Mouse (Mus musculus): ENCODE data around the gene Sh3bgrl2. TPM values are rescaled to one million over a fixed set of nuclear protein-coding genes. Genes with fewer than 3 reads are reported as not detected.

Gene Sh3bgrl2
- polyA plus RNA-seq, 1 experiment from 2014 or later, result 17.3 TPM

DNA sequence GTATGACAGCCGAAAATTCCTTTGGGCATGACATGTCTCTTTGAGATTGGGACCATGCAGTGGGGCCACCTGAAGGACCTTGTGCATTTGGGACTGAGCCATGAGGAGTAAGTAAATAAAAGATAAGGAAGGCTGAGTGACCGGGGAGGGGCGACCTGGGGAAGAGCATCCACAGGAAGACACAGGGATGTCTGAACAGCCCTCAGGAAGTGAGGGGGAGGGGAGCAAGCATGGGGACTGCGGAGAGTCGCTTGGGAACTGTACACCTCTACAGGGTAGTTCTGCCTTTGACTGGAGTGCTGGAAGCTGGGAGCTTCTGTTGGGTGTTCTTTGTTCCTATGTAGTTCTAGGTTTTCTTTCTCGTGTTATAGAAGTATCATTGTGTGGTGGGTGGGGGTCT, 18.0 kb downstream of the Sh3bgrl2 start:
- H3K9ac ChIP-seq (replicated peaks; ENCODE audit: low read depth), result no peak overlapping the region
- no peak overlapping the region for H3K4me3 ChIP-seq (ENCODE audit: low read depth, low read length)
- H3K4me1 ChIP-seq (ENCODE audit: insufficient read depth, low read depth, low read length), result peaks cover 4% of the 10 kb centered on the region; the same call in 1 of the 2 replicates
- ATAC-seq, result peak; percentile 17; the same call in 1 of the 2 replicates
- no peaks in the 10 kb centered on the region for H3K9me3 ChIP-seq (ENCODE audit: low read length)
- H3K4me2 ChIP-seq (replicated peaks; ENCODE audit: low read depth, low read length), result no peak overlapping the region
- H3K27me3 ChIP-seq (replicated peaks; ENCODE audit: insufficient read depth, low read length), result no peaks in the 10 kb centered on the region
- H3K27ac ChIP-seq (ENCODE audit: low read length), result no peak overlapping the region
- 30% methylated on average over 6 of the region's 6 CpGs for WGBS
- peak; percentile 29 for DNase-seq (ENCODE audit: low spot score)
- H3K36me3 ChIP-seq (ENCODE audit: insufficient read depth, low read length), result no peaks in the 10 kb centered on the region
- no peak for TF ChIP-seq EP300 (IDR thresholded peaks at IDR 0.05)
- TF ChIP-seq CTCF (IDR thresholded peaks at IDR 0.05), result no peak

- no peak overlapping the region for H3K9ac ChIP-seq (replicated peaks; ENCODE audit: low read depth)
- TF ChIP-seq CTCF (IDR thresholded peaks at IDR 0.05) (no peak), EP300 (IDR thresholded peaks at IDR 0.05) (no peak)
- no peak overlapping the region for H3K4me2 ChIP-seq (replicated peaks; ENCODE audit: low read depth, low read length)
- no peaks in the 10 kb centered on the region for H3K27me3 ChIP-seq (replicated peaks; ENCODE audit: insufficient read depth, low read length)
- H3K36me3 ChIP-seq (ENCODE audit: insufficient read depth, low read length), result no peaks in the 10 kb centered on the region
- peaks cover 4% of the 10 kb centered on the region; the same call in 1 of the 2 replicates for H3K4me1 ChIP-seq (ENCODE audit: insufficient read depth, low read depth, low read length)
- WGBS, result 88% methylated on average over 5 of the region's 5 CpGs
- DNase-seq (ENCODE audit: low spot score), result no peak
- no peak overlapping the region for H3K4me3 ChIP-seq (ENCODE audit: low read depth, low read length)
- H3K27ac ChIP-seq (ENCODE audit: low read length), result no peak overlapping the region
- peak; percentile 23 for ATAC-seq
- H3K9me3 ChIP-seq (ENCODE audit: low read length), result no peaks in the 10 kb centered on the region
These were observed 20.0 kb downstream of the Sh3bgrl2 start for GRCm38 (mm10) chr9:83568125-83568524.

GRCm38 (mm10) chr9:83568937-83569336, 20.8 kb downstream of the Sh3bgrl2 start:
- no peaks in the 10 kb centered on the region for H3K36me3 ChIP-seq (ENCODE audit: insufficient read depth, low read length)
- H3K27me3 ChIP-seq (replicated peaks; ENCODE audit: insufficient read depth, low read length), result no peaks in the 10 kb centered on the region
- no peak for DNase-seq (ENCODE audit: low spot score)
- ATAC-seq, result no peak
- no peaks in the 10 kb centered on the region for H3K9me3 ChIP-seq (ENCODE audit: low read length)
- H3K4me2 ChIP-seq (replicated peaks; ENCODE audit: low read depth, low read length), result no peak overlapping the region
- H3K4me3 ChIP-seq (ENCODE audit: low read depth, low read length), result no peak overlapping the region
- TF ChIP-seq CTCF (IDR thresholded peaks at IDR 0.05) (no peak), EP300 (IDR thresholded peaks at IDR 0.05) (no peak)
- no peak overlapping the region for H3K27ac ChIP-seq (ENCODE audit: low read length)
- peaks cover 4% of the 10 kb centered on the region; the same call in 1 of the 2 replicates for H3K4me1 ChIP-seq (ENCODE audit: insufficient read depth, low read depth, low read length)
- 43% methylated on average over 3 of the region's 3 CpGs for WGBS
- no peak overlapping the region for H3K9ac ChIP-seq (replicated peaks; ENCODE audit: low read depth)

GRCm38 (mm10) chr9:83569898-83570297, 21.8 kb downstream of the Sh3bgrl2 start:
- Histone ChIP-seq H3K4me2 (replicated peaks; ENCODE audit: low read depth, low read length) (no peak overlapping the region), H3K27ac (ENCODE audit: low read length) (no peak overlapping the region), H3K9me3 (ENCODE audit: low read length) (no peaks in the 10 kb centered on the region), H3K4me3 (ENCODE audit: low read depth, low read length) (no peak overlapping the region), H3K27me3 (replicated peaks; ENCODE audit: insufficient read depth, low read length) (no peaks in the 10 kb centered on the region), H3K9ac (replicated peaks; ENCODE audit: low read depth) (no peak overlapping the region), H3K4me1 (ENCODE audit: insufficient read depth, low read depth, low read length) (peaks cover 4% of the 10 kb centered on the region; the same call in 1 of the 2 replicates), H3K36me3 (ENCODE audit: insufficient read depth, low read length) (no peaks in the 10 kb centered on the region)
- DNase-seq (ENCODE audit: low spot score) (no peak), ATAC-seq (no peak)
- 43% methylated on average over 7 of the region's 7 CpGs for WGBS
- TF ChIP-seq CTCF (IDR thresholded peaks at IDR 0.05) (no peak), EP300 (IDR thresholded peaks at IDR 0.05) (no peak)

DNA sequence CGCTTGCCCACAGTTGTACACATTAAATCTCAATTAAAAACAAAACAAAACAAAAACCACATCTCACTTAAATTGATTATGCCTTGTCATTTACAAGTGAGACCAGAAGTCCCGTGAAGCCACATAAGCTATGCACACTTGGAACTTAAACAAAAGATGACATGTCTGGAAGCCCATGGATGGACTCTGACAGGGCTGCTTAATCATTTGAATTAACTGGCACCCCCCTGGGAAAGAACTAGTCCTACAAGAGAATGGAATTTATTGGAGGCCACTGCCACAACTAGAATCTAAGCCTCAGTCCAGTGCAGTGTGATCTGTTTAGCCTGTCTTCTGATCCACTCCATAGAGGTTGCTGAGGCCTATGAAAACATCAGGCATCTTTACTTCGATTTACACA, 23.2 kb downstream of the Sh3bgrl2 start:
- Histone ChIP-seq H3K4me1 (ENCODE audit: insufficient read depth, low read depth, low read length) (no peaks in the 10 kb centered on the region; the same call in 1 of the 2 replicates), H3K9ac (replicated peaks; ENCODE audit: low read depth) (no peak overlapping the region), H3K27ac (ENCODE audit: low read length) (no peak overlapping the region), H3K4me3 (ENCODE audit: low read depth, low read length) (no peak overlapping the region), H3K4me2 (replicated peaks; ENCODE audit: low read depth, low read length) (no peak overlapping the region), H3K9me3 (ENCODE audit: low read length) (no peaks in the 10 kb centered on the region), H3K36me3 (ENCODE audit: insufficient read depth, low read length) (no peaks in the 10 kb centered on the region), H3K27me3 (replicated peaks; ENCODE audit: insufficient read depth, low read length) (no peaks in the 10 kb centered on the region)
- no peak for ATAC-seq
- WGBS, result 80% methylated on average over 3 of the region's 3 CpGs
- no peak for TF ChIP-seq EP300 (IDR thresholded peaks at IDR 0.05)
- no peak for TF ChIP-seq CTCF (IDR thresholded peaks at IDR 0.05)
- DNase-seq (ENCODE audit: low spot score), result no peak

GRCm38 (mm10) chr9:83572326-83572725, 24.2 kb downstream of the Sh3bgrl2 start:
- Histone ChIP-seq H3K4me2 (replicated peaks; ENCODE audit: low read depth, low read length) (no peak overlapping the region), H3K4me1 (ENCODE audit: insufficient read depth, low read depth, low read length) (no peaks in the 10 kb centered on the region; the same call in 1 of the 2 replicates), H3K9me3 (ENCODE audit: low read length) (no peaks in the 10 kb centered on the region), H3K36me3 (ENCODE audit: insufficient read depth, low read length) (no peaks in the 10 kb centered on the region), H3K27ac (ENCODE audit: low read length) (no peak overlapping the region), H3K27me3 (replicated peaks; ENCODE audit: insufficient read depth, low read length) (no peaks in the 10 kb centered on the region), H3K9ac (replicated peaks; ENCODE audit: low read depth) (no peak overlapping the region), H3K4me3 (ENCODE audit: low read depth, low read length) (no peak overlapping the region)
- 72% methylated on average over 2 of the region's 2 CpGs for whole genome bisulfite sequencing
- DNase-seq (ENCODE audit: low spot score) (no peak), ATAC-seq (no peak)
- TF ChIP-seq CTCF (IDR thresholded peaks at IDR 0.05) (no peak), EP300 (IDR thresholded peaks at IDR 0.05) (no peak)

DNA sequence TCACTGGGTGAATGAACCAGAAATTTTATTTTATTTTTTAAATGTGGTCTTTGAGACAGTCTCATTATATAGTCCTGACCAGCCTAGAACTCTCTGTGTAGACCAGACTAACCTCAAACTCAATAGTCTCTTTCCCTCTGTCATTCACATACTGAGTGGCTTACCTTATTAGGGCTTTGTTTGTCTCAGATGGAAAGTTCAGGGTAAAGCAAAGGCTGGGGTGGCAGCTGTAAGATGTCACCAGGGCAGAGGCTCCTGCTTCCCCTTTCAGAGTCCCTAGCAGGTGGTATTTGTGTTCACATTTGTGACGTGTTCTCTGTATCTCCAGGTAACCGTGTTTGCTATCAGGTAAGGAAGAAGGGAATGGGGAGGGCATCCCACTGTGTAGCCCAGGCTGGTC, 24.7 kb downstream of the Sh3bgrl2 start:
- ATAC-seq (no peak), DNase-seq (ENCODE audit: low spot score) (no peak)
- Histone ChIP-seq H3K36me3 (ENCODE audit: insufficient read depth, low read length) (no peaks in the 10 kb centered on the region), H3K9ac (replicated peaks; ENCODE audit: low read depth) (no peak overlapping the region), H3K27me3 (replicated peaks; ENCODE audit: insufficient read depth, low read length) (no peaks in the 10 kb centered on the region), H3K4me1 (ENCODE audit: insufficient read depth, low read depth, low read length) (no peaks in the 10 kb centered on the region; the same call in 1 of the 2 replicates), H3K4me3 (ENCODE audit: low read depth, low read length) (no peak overlapping the region), H3K9me3 (ENCODE audit: low read length) (no peaks in the 10 kb centered on the region), H3K4me2 (replicated peaks; ENCODE audit: low read depth, low read length) (no peak overlapping the region), H3K27ac (ENCODE audit: low read length) (peak overlapping the region; percentile 64; the same call in 1 of the 2 replicates)
- WGBS, result 24% methylated on average over 2 of the region's 2 CpGs
- no peak for TF ChIP-seq EP300 (IDR thresholded peaks at IDR 0.05)
- TF ChIP-seq CTCF (IDR thresholded peaks at IDR 0.05), result no peak
